Mouse (Mus musculus): ENCODE measurements around the gene Myo1a.
A peak's percentile ranks its signal among the peaks of the same experiment; 100 is the strongest.

Gene Myo1a

DNA sequence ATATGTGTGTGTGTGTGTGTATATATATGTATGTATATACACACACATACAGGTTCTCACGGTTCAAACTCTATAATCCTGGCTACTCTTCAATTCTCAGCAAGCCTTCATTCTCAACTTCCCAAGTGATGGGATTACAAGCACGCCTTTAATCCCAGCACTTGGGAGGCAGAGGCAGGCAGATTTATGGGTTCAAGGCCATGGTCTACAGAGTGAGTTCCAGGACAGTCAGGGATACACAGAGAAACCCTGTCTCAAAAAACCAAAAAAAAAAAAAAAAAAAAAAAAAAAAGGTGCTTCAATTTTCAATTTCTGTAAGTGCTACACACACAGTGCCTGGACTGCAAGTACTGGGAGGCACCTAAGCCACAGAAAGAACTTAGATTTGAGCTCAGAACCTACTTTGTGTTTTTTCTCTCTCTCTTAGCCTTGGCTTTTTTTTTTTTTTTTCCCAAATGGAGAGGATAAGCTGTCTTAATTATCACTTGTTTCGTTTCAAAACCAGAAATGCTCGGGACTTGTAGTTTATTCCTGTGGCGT lies 29.0 kb upstream of the Myo1a start:
- peak; percentile 52 for DNase-seq

DNA sequence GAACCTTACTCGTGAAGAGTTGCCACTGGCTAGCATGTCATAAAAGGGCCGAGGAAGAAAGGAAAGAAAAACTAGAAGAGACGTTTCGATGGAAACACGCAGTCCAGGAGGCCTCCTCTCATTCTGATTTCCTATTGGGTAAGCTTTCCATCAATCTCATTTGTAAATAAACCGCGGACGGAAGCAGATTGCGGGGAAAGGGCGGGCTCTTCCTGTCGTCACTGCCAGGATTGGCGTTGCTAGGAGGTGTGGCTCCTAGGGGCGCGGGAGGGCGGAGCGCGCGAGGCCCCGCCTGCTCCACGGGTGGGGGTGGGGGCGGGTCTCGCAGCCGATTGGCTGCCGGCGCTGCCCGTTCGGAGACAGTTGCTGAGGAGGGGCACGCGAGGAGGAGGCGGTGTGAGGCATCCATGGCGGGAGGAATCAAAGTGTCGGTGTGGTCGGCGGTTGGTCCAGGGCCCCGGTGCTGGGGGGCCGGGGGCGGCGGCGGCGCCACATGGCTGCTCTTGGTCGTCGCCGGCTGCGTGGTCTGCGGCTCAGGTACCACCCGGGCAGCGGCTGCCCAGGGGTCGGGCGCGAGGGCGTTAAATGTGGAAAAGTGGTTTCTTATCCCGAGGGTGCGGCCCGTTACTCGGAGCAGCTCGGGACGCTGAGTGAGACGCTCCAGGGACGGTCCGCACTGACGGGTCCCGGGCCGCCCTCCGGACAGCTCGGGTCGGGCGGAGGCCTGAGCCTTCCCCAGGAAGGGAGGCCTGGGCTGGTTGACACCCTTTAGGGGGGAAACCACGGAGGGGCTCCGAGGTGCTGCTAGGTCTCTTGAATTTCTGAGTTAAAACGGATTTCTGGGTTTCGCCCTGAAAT lies 28.1 kb upstream of the Myo1a start:
- DNase-seq, result peak; percentile 95

- DNase-seq, result peak; percentile 75
Measured at GRCm38 (mm10) chr10:127677591-127678336, 27.2 kb upstream of the Myo1a start.

DNA sequence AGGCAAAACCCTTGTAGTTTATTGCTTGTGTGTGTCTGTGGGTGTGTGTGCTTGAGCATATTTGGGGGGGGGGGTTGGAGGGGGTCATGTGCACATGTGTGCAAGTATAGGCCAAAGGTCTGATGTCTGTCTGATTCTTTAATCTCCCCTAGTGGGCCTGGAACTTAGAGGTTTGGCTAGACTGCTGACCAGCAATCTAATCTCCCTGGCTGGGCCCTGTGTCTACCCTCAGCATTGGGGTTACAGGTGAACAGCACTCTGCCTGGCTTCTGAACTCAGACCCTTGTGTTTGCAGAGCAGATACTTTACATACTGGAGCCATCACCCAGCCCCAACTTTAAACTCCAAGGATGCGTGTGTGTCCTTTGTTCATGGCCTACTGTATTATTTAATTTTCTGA lies 25.8 kb upstream of the Myo1a start:
- DNase-seq, result peak; percentile 15

GRCm38 (mm10) chr10:127679881-127680280 lies 25.1 kb upstream of the Myo1a start:
- no peak for DNase-seq

DNA sequence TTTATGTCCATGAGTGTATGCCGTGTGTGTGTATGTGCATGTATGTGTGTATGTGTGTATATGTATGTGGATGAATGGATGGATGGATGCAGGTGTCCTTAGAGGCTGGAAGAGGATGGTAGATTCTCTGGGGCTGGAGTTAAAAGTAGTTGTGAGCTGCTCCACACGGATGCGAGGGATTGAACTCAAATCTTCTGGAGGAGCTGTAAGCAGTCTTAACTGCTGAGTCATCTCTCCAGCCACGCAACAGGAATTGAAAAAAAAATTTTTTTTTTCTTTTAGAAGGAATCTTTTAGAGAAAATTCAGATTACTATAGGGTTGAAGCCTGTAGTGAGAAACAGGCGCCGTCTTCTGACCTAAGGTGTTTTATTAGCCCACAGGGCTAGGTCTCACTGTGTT lies 22.1 kb upstream of the Myo1a start:
- DNase-seq, result no peak

DNA sequence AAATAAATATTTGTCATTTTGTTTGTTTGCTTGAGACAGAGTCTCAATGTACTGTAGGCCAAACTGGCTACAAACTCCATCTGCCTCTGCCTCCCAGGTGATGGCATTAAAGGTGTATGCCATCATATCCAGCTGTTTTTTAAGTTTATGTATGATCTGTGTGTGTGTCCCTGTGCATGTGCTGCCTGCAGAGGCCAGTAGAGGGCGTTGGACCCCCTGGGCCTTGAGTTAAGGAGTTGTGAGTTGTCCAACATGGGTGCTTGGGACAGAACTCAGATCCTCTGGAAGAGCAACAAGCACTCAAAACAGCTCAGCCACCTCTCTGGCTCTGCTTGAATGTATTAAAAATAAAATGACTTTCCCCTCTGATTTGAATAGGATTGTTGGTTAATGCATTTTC lies 13.9 kb upstream of the Myo1a start:
- no peak for DNase-seq

DNA sequence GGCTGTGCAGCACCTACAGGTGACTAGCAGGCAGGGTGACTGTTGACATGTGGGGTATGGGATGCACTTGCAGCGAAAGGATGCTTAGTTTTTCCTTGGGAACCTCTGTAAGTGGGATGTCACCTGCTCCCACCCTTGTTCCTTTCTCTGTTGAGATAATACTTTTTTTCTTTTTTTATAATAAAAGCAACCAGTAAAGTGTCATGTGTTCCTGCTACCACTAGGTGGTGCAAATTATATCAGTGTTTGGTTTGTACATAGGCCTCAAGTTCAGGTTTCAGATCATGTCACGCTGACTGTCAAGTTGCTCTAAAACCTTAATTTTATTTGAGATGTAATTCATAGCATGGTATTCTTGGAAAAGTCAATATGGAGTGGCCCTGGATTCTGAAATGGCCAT lies 10.3 kb upstream of the Myo1a start:
- DNase-seq, result peak; percentile 9

DNA sequence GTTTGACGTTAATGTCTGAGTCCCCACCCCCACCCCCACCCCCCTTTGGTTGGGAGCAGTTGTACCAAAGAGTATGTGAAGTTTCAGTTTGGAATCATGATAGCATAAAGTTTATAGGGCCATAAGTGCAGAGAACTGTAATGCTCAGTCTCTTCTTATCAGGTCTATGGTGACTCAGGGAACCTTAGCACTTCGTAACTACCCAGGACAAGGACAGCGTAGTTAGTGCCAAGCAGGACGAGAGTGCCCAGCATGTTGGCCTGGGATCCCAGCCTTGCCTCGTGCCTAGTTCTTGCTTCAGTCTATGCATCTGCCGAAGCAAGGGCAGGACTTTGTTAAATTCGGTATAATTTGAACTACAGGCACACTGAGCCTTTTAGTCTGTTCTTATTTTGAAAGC lies 9.2 kb upstream of the Myo1a start:
- no peak for DNase-seq

GRCm38 (mm10) chr10:127698966-127699365 lies 6.0 kb upstream of the Myo1a start:
- DNase-seq, result no peak

GRCm38 (mm10) chr10:127703299-127703698 lies 1.7 kb upstream of the Myo1a start:
- no peak for DNase-seq

DNA sequence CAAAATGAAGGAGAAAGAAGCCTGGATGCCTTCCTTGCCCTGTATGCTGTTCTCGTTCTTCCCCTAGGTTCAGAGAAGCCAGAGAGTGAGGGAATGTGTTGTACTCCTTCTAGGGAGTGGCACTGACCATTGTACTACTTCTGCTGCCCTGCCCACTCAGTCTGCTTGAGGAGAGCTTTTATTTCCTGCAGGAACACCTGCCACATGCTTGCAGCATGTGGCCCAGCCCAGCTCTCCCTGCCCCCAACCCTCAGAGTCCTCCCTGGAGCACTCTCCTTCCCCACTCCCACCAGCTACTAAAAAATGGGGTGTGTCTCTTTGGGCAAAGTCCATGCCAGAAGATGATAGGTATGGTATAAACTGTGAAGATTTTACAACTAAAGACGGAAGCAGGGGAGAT lies 677 bp upstream of the Myo1a start:
- DNase-seq, result no peak

GRCm38 (mm10) chr10:127705783-127706182 lies 813 bp downstream of the Myo1a start:
- no peak for DNase-seq

- no peak for DNase-seq
Measured at GRCm38 (mm10) chr10:127707721-127708120, 2.8 kb downstream of the Myo1a start.

- no peak for DNase-seq
Measured at GRCm38 (mm10) chr10:127708850-127709370, 3.9 kb downstream of the Myo1a start.

GRCm38 (mm10) chr10:127710331-127710730 lies 5.4 kb downstream of the Myo1a start:
- no peak for DNase-seq

DNA sequence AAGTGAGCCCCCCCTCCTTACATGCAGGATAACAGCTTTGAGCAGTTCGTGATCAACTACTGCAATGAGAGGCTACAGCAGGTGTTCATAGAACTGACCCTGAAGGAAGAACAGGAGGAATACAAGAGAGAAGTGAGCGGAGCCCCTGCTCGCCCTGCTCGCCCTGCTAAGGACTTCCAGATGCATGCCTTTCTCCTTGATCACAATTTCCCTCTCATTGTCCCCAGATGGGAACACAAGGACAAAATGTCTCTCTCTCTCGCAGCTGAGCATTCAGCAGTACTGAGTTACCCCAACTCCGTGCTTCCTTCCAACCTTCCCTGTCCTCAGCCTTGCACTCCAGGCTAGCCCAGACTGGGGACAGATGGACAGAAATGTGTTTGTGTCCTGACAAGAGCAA lies 7.8 kb downstream of the Myo1a start:
- no peak for DNase-seq

DNA sequence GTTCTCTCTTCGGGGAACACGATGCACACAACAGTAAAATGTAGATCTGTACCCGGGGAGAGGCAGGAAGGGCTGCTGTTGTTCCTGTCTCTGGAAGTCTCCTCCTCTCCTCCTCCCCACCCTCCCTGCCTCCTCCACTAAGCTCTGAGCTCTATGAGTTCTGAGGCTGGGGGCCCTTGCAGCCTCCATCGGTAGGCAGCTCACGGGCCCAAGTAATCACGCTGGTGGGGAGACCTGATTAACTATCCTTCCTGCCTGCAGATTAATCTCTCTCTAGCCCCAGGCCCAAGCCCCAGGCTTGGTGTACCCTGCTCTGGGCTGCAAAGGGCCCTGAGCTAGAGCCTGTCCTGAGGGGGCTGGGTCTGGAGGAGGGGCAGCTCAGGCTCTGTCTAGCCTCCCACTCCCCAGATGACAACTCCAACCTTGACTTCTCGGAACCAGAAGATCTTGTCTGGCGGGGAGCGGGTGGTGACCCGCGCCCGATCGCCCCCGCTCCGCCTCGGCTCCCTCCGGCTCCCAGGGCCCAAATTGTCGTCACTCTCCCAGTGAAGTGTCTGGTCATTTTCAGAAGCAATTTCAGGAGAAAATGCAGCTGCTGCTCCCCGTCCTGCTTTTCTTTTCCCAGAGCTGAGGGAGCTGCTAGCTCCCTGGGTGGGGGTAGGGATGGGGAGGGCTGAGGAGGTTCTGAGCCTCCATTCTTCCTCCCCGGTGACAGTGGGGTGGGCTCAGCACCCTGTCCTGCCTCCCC lies 16.9 kb downstream of the Myo1a start:
- DNase-seq, result no peak

DNA sequence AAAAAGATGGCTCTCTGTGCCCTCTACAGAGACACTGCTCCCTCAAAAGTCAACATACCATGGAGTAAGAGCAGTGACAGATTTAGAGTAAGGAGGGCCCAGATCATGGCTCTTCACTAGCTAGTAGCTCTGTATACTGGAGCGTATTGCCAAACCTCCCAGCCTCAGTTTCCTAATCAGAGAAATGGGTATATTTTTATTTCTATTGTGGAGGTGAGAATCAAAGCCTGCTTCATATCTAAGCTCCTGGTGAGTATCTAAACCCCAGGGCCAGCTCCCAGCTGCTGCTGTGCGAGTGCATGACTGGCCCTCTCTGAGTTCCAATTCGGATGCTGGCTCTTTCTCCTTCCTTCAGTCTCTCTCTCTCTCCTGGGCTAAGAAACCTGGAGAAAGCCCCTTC lies 19.2 kb downstream of the Myo1a start, which contains the start of gene Tac2:
Tac2 (plus strand) TSS at position 301 of the 400 bp plus-strand sequence.
- no peak for DNase-seq

- no peak for DNase-seq
Measured at GRCm38 (mm10) chr10:127725136-127725535, 20.2 kb downstream of the Myo1a start.

DNA sequence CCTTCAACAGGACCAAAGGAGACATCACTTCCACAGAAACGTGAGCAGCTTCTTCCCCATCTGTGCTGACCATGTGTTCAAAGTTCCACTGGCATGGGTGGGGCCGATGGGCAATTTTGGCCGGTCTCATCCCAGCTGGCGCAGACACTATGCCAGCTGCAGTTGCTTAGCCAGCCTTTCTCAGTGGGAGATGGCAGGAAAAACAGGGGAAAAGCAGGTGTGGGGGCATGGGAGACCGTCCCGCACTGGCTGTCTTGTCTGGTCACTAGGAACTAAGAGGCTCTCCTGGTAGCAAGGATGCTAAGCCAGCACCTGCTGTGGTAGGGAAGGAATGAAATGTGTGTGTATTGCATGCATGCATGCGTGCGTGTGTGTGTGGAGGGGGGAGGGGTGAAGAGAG lies 23.5 kb downstream of the Myo1a start:
- DNase-seq, result no peak

DNA sequence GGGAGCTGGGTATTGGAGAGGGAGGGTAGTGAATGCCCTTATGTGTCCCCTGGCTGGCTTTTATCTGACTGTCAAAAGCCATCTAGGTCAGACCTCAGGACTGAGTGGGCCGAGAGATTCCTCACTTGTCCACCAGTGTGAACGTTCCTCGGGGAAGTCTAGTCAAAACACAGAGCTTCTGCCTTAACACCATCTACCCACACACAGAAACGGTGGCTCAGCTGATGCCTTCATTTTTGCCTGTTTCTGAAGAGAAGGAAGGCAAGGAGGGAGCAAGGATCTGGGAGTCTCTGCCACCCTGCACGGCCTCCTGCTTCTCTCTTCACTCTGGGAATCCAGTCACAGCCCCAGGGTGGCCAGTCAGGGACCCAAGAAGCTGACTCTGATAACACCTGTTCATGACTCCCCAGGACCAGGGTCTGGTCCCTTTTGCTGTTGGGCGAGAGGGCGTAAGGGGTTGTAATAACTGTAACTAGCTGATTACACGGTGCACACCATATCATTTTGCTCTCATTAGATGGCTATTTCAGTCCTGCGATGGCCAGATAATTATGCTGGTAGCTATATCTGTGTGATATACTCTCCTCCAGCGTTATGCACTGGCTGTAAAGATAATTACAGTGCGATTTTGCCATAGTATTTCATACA lies 25.4 kb downstream of the Myo1a start:
- DNase-seq, result no peak

Measured in cerebellum, adult 9-11 months (tissue).